7 mouse cellular contexts compared by ENCODE assay signal in genomic region chrX:159371831-159372752, GRCm38 (mm10). TPM values are rescaled to one million over a fixed set of nuclear protein-coding genes. Genes with fewer than 3 reads are reported as not detected.
DNase-seq lines count a peak whose midpoint lies in the region; ATAC-seq lines count a peak whose summit lies in the region.

TSS of gene Eif1ax (plus strand) at chrX:159372178.

- ATAC-seq in intestine, embryonic 16.5 days = peak; percentile 99
- peak; percentile 98 for ATAC-seq in midbrain, embryonic 11.5 days (ENCODE audit: low FRiP score)

- H3K27me3 ChIP-seq in intestine, embryonic 16.5 days (replicated peaks; ENCODE audit: control insufficient read depth, insufficient read depth, low read length) = no peaks in the 10 kb centered on the region; the same call in 1 of the 2 replicates
- no peaks in the 10 kb centered on the region for H3K27me3 ChIP-seq in midbrain, embryonic 11.5 days (ENCODE audit: control insufficient read depth, insufficient read depth, low read length)

- H3K4me3 ChIP-seq in intestine, embryonic 16.5 days (ENCODE audit: low read length) = peak within 1 kb of the TSS; percentile 68
- peak within 1 kb of the TSS; percentile 66 for H3K4me3 ChIP-seq in midbrain, embryonic 11.5 days (ENCODE audit: low read depth, low read length)

- peak within 1 kb of the TSS; percentile 79 for H3K9ac ChIP-seq in intestine, embryonic 16.5 days (ENCODE audit: low read depth, low read length)
- H3K9ac ChIP-seq in midbrain, embryonic 11.5 days (ENCODE audit: low read length) = peak within 1 kb of the TSS; percentile 71

- DNase-seq in adrenal gland, adult 2 months = peak; percentile 89
- peak; percentile 59 for DNase-seq in embryo, embryonic 11.5 days (ENCODE audit: low read depth, low spot score)
- peak; percentile 26 to 68 for DNase-seq in gastrocnemius, postnatal 4 days (ENCODE audit: low spot score in 2 of 2)
- peak; percentile 43 to 61 for DNase-seq in left cerebral cortex, postnatal 36 days (ENCODE audit: low spot score in 2 of 2)
- peak; percentile 94 for DNase-seq in midbrain, embryonic 11.5 days (ENCODE audit: low spot score, missing footprints)
- peak; percentile 81 for DNase-seq in skeletal muscle tissue, adult 2 months (ENCODE audit: low read depth, low spot score)

- H3K27ac ChIP-seq in intestine, embryonic 16.5 days (ENCODE audit: low read length) = peak within 1 kb of the TSS; percentile 53
- H3K27ac ChIP-seq in midbrain, embryonic 11.5 days (ENCODE audit: low read depth, low read length) = peak within 1 kb of the TSS; percentile 57

- 18% methylated on average over 40 of the region's 76 CpGs for WGBS in intestine, embryonic 16.5 days
- WGBS in midbrain, embryonic 11.5 days = 24% methylated on average over 53 of the region's 76 CpGs

- H3K36me3 ChIP-seq in intestine, embryonic 16.5 days (ENCODE audit: control insufficient read depth, insufficient read depth, low read length) = no peaks in the 10 kb centered on the region
- no peaks in the 10 kb centered on the region for H3K36me3 ChIP-seq in midbrain, embryonic 11.5 days (ENCODE audit: control insufficient read depth, insufficient read depth, low read length)

- H3K4me2 ChIP-seq in intestine, embryonic 16.5 days (ENCODE audit: low read depth, low read length) = peak within 1 kb of the TSS; percentile 50
- peak within 1 kb of the TSS; percentile 44 for H3K4me2 ChIP-seq in midbrain, embryonic 11.5 days

- H3K4me1 ChIP-seq in intestine, embryonic 16.5 days (ENCODE audit: control insufficient read depth, insufficient read depth, low read length) = no peaks in the 10 kb centered on the region
- H3K4me1 ChIP-seq in midbrain, embryonic 11.5 days (ENCODE audit: control insufficient read depth, insufficient read depth, low read length) = no peaks in the 10 kb centered on the region

- no peaks in the 10 kb centered on the region for H3K9me3 ChIP-seq in intestine, embryonic 16.5 days (ENCODE audit: control insufficient read depth, low read length)
- no peaks in the 10 kb centered on the region for H3K9me3 ChIP-seq in midbrain, embryonic 11.5 days (ENCODE audit: control insufficient read depth, low read length)

- intact Hi-C loops in left cerebral cortex, postnatal 36 days (cut with DNase I) = no loop called here

RNA-seq across cellular contexts. Expression of gene Eif1ax, which starts in this region (rescaled TPM):
- total RNA-seq in adrenal gland, adult 2 months (2021) = 100 to 1,000 TPM in 1 of 2 experiments, 10 to 100 TPM in 1; 93.3 to 111 TPM
- polyA plus RNA-seq in adrenal gland, adult 2 months (2012; rRNA removed) = 244 and 316 TPM in 2 replicates
- 10 to 100 TPM; 83.8 to 89.4 TPM for total RNA-seq in gastrocnemius, postnatal 4 days (2021)
- 95.2 and 110 TPM in 2 replicates for polyA plus RNA-seq in intestine, embryonic 16.5 days (2015; fragmentation: Nextera tagmentation; extraction: Ambion mirVana)
- 100 to 1,000 TPM; 123 to 136 TPM for total RNA-seq in left cerebral cortex, postnatal 36 days (2021)
- 156 and 164 TPM in 2 replicates for polyA plus RNA-seq in midbrain, embryonic 11.5 days (2014; fragmentation: Nextera tagmentation; extraction: Ambion mirVana)

Comparison
In these comparisons a context has a peak if more than half of its experiments do, and no peak if none do; other contexts are left out.
1. Peak in every context shown above with its lines: DNase-seq, ATAC-seq, H3K4me3 ChIP-seq and H3K27ac ChIP-seq.